Mouse (Mus musculus): Measurements from ENCODE around the gene Ptprq.

The Ptprq gene

DNA sequence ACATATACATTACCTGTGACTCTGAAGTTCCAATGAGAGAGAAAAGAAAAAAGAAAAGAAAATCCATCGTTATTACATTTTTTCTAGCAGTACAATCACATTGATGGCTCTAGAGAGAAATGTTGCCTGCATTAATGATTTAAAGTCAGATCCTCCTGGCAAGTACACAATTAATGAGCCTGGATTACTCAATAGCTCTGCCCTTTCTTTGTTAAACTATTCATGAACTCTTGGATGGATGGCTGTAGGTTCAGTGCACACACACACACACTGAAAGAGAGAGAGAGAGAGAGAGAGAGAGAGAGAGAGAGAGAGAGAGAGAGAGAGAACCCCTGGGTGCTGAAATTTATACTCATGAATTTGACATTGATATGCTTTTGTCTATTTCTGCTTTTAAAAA, at the start of gene Ptprq:
Ptprq (minus strand) TSS at position 246 of the 400 bp plus-strand sequence.
- no peak for DNase-seq (ENCODE audit: inconsistent age in 2 of 2, low spot score in 1 of 2)

DNA sequence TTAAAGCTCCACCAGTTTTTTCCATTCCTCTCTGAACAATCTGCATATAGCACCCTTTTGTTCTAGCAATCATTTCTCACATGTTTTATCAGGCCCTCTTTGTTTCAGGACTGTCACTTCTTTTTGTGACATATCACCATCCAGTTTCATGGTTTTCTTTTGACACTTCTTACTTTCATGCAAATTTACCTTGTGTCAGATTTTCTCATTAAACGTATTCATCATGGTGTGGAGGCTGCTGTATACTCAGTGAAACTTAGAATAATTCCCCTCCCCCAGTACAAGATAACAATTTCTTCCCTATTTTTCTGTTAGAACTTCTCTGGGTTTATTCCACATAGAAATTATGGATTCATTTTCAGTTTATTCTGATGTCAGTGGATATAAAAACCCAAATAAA, 39.8 kb upstream of the Ptprq start:
- no peak for DNase-seq (ENCODE audit: inconsistent age in 2 of 2, low spot score in 1 of 2)

DNA sequence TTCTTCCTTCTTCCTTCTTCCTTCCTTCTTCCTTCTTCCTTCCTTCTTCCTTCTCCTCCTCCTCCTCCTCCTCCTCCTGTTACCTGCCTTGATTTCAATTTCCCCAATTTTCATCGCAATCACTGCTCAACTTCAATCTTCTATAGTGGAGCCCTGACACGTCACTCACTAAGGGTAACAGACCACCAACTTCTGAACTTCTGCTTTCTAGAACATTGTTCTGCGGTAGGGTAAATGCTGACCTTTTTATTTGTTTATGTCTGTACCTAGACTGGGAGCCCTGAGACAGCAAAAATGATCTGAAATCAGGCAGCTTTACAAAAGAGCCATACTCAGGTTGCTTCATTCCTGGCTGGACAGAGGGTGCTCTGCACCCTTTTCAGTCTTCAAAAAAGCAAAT, 33.6 kb upstream of the Ptprq start:
- no peak for DNase-seq (ENCODE audit: inconsistent age in 2 of 2, low spot score in 1 of 2)

DNA sequence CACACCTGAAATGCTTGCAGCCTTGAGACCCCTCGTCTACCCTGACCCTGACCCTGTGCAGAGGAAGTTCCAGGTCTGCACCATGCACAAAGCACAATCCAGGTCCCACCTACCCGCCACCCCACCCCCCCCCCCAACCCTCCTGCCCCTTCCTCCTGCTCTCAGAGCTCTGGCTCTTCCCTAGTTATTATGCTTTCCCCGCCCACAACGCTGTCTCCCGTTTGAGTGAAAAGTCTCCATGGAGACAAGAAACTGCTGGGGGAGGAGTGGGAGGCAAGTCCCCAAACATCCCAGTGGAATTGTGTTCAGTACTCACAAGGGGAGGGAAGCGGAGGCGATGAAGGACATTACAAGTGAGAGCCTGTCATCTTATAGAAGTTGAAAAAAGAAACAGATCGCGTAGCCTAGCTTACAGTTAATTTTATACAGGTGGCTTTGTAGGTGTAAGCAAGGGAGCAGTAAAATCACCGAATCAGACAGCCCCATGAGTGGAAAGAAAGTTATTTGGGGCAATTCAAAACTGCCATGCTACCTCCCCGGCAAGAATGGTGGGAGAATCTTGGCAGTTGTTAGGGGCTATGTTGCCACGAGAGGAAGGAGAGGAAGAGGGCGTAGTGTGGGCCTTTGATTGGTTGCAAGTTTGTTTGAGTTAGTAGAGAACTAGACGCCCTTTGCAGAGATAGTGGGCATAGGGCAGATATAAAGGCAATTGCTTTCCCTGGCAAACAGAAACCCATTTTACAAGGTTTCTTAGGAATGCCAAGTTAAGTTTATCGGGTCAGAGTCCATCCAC, 32.7 kb upstream of the Ptprq start:
- DNase-seq (ENCODE audit: inconsistent age in 2 of 2, low spot score in 1 of 2), result no peak

DNA sequence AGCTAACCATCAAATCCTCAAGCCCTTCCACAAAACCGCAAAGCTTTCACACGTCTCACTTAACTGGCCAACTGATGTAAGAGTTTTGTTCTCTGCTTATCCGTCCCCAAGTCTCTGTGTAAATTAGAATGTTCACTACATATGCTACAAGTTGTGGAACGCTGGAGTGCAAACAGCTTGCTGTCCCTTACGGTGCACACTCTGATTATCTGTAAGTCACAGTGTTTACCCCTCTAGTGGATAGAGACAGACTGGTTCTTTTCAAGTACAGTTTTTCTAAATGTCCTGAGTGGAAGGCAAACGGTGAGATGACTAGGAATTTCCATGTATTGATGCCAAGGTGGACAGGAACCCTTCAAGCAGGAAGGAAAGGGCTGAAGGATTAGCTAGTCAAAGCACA, 32.1 kb upstream of the Ptprq start:
- DNase-seq (ENCODE audit: inconsistent age in 2 of 2, low spot score in 1 of 2), result no peak

DNA sequence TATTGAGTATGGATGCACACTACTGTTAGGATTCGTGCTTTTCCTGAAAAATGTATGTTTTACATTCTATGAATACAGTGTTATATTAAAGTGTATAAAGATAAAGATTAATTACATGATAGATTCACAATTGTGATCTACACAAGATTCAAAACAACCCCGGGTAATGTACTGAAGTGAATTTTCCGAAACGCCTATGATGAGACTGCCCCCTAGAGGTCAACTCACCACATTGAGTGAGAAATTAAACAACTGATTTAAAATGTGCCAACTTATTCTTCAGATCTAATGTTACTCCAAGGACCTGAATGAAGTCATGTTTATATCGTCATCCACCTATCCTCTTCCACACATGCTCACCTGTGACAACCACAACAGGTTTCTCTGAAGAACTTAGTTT, 27.7 kb upstream of the Ptprq start:
- peak in 1 of 2 experiments; percentile 63 for DNase-seq (ENCODE audit: inconsistent age in 2 of 2, low spot score in 1 of 2)

DNA sequence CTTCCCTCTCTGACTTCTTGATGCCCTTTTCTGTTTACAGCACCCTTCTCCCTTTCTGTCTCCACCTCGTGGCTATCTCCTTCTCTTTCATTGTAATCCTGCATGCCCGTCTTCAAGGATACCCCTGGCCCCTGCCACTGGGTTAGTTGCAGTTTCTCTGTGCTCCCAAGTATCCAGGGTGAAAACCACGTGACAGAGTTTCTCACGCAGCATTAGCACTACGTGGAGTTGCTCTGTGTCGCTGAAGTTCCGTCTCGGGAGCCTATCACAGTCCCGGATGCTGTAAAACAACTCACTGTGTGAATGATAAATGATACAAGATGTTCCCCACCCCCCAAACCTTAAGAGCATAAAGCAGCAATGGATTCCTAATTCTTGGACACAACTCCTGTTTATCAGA, 26.9 kb upstream of the Ptprq start:
- no peak for DNase-seq (ENCODE audit: inconsistent age in 2 of 2, low spot score in 1 of 2)

DNA sequence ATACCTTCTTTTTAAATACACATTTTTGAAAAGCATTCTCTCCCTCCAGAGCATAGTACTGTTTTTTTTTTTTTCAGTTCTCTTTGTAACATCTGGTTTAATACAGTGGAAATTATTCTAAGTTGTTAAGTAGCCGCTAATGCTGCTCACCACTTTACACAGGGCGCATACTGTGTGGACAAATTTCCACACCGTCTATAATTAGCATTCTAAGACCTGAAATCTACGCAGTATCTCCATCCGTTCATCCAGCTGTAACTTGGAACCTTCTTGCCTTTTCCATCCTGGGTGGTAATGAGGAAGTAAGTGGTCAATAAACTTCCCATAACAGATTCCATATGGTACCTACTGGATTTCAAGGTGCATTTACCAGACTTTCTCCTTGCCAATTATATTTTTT, 20.0 kb upstream of the Ptprq start:
- DNase-seq (ENCODE audit: inconsistent age in 2 of 2, low spot score in 1 of 2), result no peak

DNA sequence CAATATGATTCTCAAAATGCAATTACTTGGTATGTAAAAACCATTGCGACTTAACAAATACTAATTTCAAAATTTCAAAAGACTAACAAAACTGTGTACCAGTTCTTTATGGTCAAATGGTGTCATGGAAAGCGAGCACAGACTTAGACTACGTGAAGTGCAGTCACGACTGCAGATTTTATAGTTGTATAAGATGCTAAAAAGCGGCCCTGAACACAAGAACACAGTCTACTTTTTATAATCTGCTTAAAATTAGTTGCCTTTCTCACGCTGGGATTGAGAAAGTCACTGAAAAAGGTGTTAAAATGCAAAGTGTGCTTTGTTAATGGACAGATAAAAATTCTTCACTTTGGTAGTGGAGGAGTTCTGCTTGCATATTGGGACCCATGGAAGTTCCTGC, 17.9 kb upstream of the Ptprq start:
- no peak for DNase-seq (ENCODE audit: inconsistent age in 2 of 2, low spot score in 1 of 2)

DNA sequence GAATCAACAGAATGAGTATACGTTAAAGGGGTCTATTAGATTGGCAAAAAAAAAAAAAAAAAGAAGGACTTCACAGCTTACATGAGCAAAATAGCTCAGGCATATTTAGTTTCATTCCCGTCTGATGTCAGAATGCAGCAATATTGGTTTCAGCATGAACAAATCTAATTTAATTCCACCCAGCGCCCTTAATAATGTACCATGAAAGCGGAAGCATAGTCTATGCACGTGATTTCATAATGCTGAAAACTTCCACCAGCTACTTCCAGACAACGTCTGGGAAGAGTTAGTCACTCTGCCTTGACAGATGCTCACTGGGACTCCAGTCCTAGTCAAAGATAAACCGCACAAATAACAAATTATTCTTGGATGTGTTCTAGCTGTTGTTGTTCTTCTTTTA, 15.6 kb upstream of the Ptprq start:
- no peak for DNase-seq (ENCODE audit: inconsistent age in 2 of 2, low spot score in 1 of 2)

DNA sequence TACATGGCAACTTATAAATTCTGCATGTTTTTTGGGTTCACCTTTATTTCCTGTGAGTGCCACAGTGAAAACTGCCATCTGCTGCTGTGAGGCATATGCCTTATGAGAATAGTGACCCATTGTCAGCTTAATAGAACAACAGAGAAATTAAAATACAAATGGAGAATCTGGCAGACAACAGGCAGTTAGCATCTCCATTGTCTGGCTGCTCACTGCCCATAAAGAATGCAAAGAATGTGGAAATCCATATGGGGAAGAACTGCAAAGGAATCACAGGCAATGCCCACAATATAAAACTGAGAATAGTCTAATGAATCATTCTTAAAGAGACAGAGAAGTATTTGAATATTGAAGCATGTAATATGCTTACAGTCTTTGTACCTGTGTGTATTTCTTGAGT, 14.5 kb upstream of the Ptprq start:
- DNase-seq (ENCODE audit: inconsistent age in 2 of 2, low spot score in 1 of 2), result no peak

DNA sequence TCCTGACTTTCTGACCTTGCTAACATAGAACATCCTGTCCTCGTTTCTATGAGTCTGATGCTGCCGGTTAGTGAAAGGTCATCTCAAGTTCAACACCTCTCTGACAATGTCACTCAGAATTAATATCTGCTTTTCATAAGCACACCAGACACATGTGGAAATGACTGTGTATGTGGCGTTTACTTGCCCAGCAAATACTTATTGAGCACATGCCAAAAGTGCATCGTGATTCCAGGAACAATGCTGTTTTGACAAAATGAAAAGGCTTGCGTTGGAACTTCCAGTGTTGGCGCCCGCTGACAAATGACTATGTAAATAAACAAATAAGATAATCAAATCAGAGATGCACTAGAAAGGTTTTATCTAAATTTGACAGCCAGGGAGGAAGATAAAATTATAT, 5.8 kb upstream of the Ptprq start:
- DNase-seq (ENCODE audit: inconsistent age in 2 of 2, low spot score in 1 of 2), result no peak

DNA sequence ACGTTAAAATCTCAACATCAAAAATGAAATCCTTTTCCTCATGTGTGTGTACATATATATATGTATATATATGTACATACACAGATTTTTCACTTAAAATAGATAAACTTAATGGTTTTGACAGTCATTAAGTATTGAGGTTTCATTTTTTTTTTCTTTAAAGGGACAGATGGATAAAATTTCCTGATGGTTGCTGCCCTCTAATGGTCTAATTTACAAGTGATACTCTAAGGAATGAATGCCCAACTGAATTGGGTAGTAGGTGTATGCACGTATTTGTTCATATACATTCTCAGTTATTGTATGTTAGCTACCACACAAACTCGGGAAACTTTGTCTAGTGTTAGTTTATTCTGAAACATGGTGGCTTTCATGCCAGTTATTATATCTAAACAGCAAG, 15.4 kb downstream of the Ptprq start:
- peak in 1 of 2 experiments; percentile 28 for DNase-seq (ENCODE audit: inconsistent age in 2 of 2, low spot score in 1 of 2)

DNA sequence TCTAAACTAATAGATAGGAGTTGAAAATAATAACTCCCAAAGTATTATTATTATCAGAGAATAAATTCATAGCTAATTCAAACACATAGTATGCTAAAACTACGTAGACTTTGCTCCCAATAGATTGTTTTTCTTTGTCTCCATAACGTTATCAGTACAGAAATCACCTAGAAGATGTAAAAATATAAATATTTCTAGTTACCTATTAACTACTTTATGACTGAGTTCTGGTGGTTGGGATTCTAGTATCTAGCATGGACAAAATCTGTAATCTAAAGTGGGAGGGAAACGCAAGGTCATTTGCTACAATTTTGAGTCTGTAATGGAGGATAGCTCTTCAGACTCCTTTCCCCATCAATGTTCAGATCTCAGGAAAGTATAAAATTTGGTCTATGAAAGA, 18.9 kb downstream of the Ptprq start:
- no peak for DNase-seq (ENCODE audit: inconsistent age in 2 of 2, low spot score in 1 of 2)

DNA sequence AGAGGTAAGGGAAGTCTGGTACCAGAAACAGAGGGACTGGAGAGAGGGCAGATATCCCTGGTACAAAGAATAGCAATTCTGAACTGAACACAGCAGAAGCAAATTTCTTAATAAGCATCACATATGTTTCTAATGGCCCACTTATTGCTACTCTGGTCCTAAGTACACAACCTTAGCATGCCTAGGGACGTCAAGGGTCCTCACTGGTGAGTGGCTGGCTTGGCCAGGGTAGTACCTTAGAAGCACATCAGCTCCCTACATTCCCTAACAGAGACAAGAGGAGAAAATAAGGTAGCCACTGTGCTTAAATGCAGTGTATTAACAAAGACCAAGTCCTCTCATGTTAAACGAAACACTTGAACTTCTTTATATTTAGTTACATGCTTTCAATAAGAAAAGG, 21.1 kb downstream of the Ptprq start:
- DNase-seq (ENCODE audit: inconsistent age in 2 of 2, low spot score in 1 of 2), result no peak

DNA sequence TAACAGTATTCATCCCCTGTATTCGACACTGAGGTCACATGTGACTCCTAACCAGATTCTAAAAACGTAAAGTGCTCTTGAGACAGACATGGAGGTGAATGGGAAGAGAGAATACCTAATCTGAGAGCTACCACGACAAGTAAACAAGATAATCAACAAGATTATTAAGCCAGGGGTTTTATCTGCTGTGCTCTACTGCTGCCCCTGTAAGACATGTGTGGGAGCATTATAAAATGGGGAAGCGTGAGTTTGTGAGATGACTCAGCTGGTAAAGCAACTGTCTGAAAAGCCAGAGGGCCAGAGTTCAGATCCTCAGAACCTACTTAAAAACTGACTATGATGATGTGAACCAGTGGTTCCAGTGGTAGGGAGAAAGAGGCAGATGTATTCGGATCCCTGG, 22.7 kb downstream of the Ptprq start:
- DNase-seq (ENCODE audit: inconsistent age in 2 of 2, low spot score in 1 of 2), result no peak

DNA sequence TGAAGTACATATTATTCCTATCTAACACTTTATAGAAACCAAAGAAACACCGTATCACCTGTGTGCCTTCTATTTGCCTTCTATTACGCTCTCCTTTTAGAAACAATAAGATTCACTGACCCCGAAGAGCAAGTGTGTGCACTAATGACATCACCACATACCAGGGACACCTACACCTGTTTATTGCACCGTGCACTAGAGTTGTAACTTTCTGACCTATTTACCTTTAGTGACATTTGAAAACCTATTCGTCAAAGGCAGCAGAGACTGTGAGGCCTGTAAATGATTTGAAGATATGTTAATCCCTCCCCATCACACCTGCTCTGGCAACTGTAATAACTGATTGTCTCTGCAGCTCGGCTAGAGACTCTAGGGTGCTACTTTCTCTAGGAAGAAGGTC, 32.5 kb downstream of the Ptprq start:
- no peak for DNase-seq (ENCODE audit: inconsistent age in 2 of 2, low spot score in 1 of 2)

DNA sequence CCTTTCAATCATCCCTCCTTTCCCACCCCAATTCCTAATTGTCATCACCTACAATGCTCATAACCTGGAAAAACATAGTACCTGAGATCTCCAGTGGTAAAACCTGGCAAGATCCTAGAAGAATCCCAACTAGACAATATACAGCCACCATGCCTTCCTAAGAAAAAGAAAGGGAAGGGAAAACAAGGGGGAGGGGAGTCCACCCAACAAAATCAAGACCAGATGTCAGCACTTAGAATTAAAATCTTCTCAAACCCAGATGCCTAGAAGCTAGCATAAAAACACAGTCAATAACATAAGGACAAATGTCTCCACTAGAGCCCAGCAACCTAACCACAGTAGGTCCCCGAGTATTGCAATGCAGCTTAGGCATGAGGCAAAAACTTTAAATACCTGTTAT, 43.9 kb downstream of the Ptprq start:
- DNase-seq (ENCODE audit: inconsistent age in 2 of 2, low spot score in 1 of 2), result no peak

DNA sequence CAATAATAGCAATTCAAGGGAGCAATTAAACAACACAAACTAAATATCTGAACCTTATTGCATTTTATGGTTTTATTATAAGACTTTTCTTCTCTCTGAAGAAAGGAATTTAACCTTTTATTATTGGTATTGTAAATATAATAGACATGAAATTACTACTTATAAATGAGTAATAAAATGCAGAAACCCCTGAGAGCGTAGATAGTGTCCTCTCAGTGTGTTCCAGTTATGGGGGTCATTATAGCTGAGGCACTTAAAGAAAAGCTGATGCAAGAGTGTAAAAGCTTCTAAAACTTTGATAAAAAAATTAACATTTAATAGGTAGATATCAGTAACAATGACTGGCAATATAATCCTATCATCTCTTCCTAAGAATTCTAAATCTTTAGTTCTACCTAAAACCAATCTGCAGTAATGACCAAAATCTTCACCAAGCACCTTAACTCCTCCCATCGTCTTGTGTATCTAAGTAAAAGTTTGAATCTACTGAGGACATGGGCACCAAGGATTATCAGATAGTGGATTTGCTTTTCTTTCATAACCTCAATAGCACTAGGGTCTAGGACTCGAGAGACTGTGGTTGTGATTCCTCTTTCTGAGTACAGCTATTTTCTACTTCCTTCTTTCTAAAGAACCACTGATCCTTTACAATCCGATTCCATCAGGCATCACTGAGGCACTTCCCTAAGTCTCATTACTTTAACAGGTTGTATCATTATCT, 51.3 kb downstream of the Ptprq start:
- no peak for DNase-seq (ENCODE audit: inconsistent age in 2 of 2, low spot score in 1 of 2)

DNA sequence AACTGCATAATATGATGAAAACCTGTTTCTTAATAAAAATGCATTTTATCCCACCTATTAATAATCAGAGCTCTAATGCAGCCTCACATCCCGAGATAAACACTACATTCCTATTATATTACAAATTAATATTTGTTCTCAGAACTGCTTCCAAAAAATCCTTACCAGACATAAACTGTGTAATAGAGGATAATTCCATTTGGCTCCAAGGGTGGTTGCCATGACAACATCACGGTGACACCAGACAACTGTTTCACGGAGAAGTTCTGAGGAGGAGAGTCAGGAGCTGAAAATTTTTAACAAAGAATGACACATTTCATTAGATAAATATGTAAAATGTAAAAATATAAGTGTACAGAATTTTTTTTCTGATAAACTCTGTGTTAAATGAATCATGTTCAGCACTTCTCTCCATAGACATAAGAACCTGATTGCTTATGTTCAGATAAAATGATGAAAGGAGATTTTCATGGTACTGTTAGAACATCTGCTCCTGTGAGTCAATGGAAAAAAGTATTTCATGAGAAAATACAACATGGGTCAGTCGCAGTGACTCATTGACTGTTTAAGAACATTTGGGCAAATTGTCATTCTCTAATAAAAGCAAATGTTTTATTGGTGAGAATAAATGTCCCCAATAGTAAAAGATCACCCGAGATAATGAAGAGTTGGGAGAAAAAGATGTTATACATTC, 57.3 kb downstream of the Ptprq start:
- peak; percentile 5 to 28 for DNase-seq (ENCODE audit: inconsistent age in 2 of 2, low spot score in 1 of 2)

DNA sequence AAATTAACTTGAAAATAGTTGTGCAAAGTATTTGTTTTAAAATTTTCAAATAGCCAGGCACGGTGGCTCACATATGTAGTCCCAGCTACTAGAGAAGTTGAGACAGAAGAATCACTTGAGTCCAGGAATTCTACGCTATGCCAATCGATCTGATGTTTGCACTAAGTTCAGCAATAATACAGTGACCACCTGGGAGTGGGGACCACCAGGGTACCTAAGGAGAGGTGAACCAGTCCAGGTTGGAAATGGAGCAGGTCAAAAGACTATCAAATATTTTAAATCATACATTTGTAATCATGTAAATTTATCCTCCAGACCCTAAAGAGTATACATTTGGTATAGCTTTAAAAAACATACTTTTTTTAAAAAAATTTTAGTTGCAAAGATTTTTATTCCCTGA, 57.9 kb downstream of the Ptprq start:
- no peak for DNase-seq (ENCODE audit: inconsistent age in 2 of 2, low spot score in 1 of 2)

DNA sequence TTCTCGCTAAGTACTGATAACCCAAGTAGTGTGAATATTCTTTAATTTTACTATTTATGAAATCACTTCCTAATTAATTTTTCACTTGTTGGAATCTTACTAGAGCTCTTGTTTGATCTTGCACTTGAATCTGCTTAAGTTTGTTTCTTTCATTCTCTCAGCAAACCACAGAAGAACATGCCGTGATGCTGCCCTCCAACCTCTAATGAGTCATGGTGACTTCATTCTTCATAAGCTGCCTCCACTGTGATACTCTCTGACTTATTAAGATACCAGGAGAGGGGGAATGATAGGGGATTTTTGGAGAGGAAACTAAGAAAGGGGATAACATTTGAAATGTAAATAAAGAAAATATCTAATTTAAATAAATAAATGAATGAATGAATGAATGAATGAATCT, 60.7 kb downstream of the Ptprq start:
- DNase-seq (ENCODE audit: inconsistent age in 2 of 2, low spot score in 1 of 2), result no peak
